Mouse (Mus musculus) left cerebral cortex, postnatal 25 days (tissue): ENCODE data around the gene Atp6v0a1. TPM values are rescaled to one million over a fixed set of nuclear protein-coding genes. Genes with fewer than 3 reads are reported as not detected.
A peak's percentile ranks its signal among the peaks of the same experiment; 100 is the strongest.

Experiments used
- DNase-seq, 2 experiments: peaks; one replicate each; pipeline ENCODE4 v3.0.0; 2022; ENCODE audit warnings: low spot score in 2 of 2, mixed read lengths in 1 of 2
- intact Hi-C: fragments of 180-260 bp; cut with DNase I; formaldehyde crosslinking; loops from one replicate; pipeline ENCODE4 v1.15.1; 2025
- total RNA-seq, 2 experiments: library from RNA; stranded (reverse); gene quantifications; 2 replicates each; pipeline ENCODE4 v1.2.3; 2021

Gene Atp6v0a1
- total RNA-seq, 2 experiments from 2014 or later, result 465 to 475 TPM

DNA sequence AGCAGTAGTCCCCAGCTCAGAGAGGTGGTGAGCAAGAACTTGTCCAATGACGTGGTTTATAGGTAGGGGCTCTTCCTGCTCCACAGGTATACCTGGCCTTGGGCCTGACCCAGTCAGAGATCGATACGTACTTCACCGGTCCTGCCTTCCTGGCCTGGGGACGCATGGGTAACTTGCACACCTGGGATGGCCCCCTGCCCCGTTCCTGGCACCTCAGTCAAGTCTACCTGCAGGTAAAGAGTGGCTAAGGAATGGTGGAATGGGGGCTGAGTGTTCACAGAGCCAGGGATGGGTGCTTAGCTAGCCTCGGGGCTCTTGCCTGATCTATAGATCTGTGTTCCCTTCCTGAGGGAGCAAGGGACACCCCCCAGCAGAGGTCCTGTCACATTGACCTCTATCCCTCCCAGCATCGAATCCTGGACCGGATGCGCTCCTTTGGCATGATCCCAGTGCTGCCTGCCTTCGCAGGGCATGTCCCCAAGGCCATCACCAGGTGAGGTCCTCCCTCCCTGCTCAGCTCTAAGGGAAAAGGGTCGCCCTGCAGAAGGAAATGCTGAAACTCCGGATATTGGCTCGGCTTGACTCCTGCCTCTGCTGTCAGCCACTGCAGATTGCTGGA lies 62.7 kb downstream of the Atp6v0a1 start:
- intact Hi-C loops, result no loop called here
- DNase-seq, result no peak

DNA sequence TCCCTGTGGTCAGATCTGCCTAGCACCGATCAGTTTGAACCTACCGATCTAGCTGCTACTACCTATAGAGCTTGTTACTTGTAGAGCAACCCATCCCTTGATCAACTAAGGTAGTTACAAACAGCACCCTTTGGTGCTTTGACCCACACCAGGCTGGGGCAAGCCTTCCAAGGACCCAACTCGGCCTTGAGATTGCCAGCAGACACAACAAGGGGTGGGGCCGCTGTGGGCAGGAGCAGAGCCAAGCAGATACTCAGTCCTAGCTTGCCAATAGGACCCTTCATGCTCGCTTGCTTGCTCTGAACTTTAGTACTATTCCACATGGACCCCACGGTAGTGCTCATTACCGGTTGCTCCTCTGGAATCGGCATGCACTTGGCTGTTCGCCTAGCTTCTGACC lies 68.9 kb downstream of the Atp6v0a1 start, which contains the start of gene Hsd17b1:
Hsd17b1 (plus strand) TSS at position 291 of the 400 bp plus-strand sequence.
- intact Hi-C loops, result no loop called here
- no peak for DNase-seq

DNA sequence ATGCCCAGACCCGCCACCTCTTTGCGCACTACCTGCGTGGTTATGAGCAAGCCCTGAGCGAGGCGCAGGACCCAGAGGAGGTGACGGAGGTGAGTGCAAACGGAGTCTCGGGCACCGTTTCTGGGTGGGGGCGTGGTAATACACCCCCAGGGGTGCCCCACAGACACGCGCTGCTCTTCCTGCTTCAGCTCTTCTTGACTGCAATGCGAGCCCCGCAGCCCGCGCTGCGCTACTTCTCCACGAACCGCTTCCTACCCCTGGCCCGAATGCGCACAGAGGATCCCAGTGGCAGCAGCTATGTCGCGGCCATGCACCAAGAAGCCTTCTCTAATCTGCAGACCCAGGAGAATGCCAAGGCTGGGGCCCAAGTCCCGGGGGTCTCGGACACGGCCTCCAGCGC lies 70.5 kb downstream of the Atp6v0a1 start:
- intact Hi-C loops, result no loop called here
- DNase-seq, result no peak

DNA sequence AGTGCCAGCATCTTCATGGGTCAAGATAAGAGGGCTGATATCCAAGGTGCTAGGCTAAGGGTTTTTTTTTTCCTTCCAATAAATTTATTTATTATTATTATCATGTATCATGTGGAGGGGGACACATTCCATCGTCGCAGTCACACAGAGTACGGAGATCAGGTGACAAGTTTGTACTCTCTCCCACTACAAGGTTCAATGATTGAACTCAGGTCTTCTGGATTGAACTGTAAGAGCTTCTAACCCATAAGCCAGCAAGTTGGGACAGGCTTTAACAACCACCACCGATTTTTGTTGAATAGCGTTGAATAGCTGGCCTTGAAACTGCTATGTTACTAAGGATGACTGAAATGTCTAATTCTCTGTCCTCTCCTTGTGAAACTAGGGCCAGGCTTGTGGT lies 71.2 kb downstream of the Atp6v0a1 start:
- intact Hi-C loops, result no loop called here
- DNase-seq, result no peak

DNA sequence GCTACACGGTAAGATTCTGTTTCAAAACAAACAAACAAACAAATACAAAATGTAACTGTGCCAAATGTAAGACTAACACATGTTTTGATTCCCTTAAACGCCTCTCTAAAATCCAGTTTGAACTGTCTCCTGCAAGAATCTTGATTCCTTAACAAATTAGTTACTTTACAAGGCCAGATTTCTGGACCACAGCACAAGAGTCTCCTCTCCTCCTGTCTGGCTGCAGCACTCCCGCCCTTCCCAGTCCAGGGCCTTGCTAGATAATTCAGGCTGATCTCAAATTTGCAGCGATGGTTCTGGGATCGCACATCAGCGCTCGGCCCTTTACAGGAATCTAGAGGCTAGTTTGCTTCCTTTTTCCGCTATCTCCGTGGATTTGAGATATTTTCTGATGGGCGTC lies 72.4 kb downstream of the Atp6v0a1 start:
- intact Hi-C loops, result loop anchor here (2.0 kb wide), 1 partner anchor 95 kb away; no protein-coding TSS in a partner anchor
- DNase-seq, result no peak

DNA sequence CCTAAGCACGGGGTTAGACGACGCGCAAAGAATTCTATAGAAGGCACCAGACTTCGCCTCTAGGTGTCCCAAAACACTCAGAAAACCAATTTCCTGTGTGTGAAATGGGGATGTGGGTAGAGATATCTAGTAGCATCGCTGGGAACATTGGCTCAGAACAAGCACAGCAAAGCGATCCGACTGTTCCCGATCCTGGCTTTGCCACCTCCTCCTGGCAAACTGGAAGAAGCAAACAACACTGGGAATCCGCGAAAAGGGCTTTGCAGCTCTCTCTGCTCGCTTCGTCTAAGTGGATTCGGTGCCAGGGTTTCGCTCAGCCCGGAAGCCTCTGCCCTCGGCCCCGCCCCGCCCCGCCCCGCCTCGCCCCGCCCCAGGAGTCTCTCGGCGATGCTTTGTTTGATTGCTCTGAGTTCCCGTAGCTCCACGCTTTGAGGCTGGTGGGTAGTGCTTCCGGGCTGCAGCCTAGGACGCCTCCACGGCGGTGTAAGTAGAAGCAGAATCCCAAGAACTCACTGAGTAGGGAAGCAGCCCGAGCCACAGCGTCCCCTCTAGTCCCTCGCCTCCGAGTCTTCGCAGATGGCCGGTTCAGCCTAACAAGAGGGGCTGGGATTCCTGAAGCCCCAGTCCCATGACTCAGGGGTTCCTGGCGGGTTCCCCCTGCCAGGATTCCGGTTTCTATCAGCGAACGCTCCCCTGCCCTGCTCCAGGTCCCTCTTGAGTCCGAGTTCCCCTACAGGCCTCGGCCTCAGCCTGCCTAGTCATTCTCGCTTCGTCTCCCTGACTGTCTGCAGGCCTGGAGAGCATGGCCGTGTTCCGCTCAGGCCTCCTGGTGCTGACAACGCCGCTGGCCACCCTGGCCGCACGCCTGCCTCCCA lies 73.2 kb downstream of the Atp6v0a1 start, which contains the start of gene Coasy:
Coasy (plus strand) TSS at position 358 of the 875 bp plus-strand sequence.
- peak; percentile 91 to 96 for DNase-seq
- intact Hi-C loops, result loop anchor here (2.0 kb wide), 1 partner anchor 94 kb away; no protein-coding TSS in a partner anchor

DNA sequence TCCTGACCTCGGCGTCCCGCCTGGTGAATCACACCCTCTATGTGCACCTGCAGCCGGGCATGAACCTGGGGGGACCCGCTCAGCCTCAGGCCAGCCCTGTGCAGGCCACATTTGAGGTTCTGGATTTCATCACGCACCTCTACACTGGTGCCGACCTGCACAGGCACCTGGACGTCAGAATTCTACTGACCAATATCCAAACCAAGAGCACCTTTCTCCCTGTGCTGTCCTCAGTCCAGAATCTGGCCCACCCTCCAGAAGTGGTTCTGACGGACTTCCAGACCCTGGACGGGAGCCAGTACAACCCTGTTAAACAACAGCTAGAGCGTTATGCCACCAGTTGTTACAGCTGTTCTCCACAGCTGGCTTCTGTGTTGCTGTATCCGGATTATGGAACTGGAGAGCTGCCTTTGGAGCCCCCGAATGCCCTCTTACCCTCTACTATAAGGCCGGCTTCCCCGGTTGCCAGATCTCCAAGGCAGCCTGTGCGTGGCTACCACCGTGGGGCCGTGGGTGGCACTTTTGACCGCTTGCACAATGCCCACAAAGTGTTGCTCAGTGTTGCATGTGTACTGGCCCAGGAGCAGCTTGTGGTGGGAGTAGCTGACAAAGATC lies 73.9 kb downstream of the Atp6v0a1 start:
- intact Hi-C loops, result loop anchor here (2.0 kb wide), 1 partner anchor 94 kb away; no protein-coding TSS in a partner anchor

DNA sequence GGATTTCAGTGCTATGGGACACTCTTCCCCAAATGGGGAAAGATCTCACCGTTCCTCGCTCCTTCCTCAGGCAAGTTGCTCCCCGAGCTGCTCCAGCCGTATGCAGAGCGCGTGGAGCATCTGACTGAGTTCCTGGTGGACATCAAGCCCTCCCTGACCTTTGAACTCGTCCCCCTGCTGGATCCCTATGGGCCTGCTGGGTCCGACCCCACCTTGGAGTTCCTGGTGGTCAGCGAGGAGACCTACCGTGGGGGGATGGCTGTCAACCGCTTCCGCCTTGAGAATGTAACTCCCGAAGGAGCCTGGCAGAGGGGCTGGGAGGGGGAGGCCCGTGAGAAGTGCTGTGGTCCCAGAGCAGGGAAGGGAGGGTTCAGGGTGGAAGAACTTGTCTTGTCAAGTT lies 75.0 kb downstream of the Atp6v0a1 start:
- DNase-seq, result no peak
- intact Hi-C loops, result no loop called here

More for the DNA sequence above, 73.9 kb downstream of the Atp6v0a1 start:
- DNase-seq, result no peak

DNA sequence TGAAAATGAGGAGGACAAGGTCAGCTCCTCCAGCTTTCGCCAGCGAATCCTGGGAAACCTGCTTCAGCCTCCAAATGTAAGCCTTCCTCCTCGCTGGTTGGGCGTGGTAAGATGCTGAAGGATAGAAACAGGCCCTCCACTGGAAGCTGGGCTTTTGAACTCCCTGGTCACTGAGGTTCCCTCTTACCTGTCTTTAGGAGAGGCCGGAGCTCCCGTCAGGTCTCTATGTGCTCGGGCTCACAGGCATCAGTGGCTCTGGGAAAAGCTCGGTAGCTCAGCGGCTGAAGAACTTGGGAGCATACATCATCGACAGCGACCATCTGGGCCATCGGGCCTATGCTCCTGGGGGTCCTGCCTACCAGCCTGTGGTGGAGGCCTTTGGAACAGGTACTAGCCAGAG lies 75.6 kb downstream of the Atp6v0a1 start:
- no peak for DNase-seq
- intact Hi-C loops, result no loop called here

DNA sequence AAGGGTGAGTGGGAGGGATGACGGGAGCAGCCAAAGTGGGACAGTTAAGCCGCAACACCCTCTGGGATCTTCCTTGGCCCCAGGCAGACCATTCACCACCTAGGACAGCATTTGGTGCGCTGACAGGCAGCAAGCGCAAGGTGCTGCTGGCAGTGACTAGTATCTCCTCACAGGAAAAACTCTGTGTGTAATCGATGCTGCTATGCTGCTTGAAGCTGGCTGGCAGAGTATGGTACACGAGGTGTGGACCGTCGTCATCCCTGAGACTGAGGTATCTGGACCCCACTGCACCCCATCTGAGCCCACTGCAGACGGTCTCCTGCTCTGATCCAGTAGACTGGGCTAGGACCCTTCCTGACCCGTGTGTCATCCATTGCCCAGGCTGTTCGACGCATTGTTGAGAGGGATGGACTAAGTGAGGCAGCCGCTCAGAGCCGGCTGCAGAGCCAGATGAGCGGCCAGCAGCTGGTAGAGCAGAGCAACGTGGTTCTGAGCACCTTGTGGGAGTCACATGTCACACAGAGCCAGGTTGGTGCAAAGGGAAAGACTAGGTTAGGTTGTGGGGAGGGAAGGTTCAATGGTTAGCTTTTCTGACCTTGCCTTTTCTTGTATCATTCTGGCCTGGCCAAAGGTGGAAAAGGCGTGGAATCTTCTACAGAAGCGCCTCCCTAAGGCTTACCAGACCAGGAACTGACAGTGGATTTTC lies 76.5 kb downstream of the Atp6v0a1 start:
- intact Hi-C loops, result loop anchor here (2.0 kb wide), 1 partner anchor 33 kb away; the partner anchor contains the start of genes Retreg3 and Tubg1
- DNase-seq, result no peak

DNA sequence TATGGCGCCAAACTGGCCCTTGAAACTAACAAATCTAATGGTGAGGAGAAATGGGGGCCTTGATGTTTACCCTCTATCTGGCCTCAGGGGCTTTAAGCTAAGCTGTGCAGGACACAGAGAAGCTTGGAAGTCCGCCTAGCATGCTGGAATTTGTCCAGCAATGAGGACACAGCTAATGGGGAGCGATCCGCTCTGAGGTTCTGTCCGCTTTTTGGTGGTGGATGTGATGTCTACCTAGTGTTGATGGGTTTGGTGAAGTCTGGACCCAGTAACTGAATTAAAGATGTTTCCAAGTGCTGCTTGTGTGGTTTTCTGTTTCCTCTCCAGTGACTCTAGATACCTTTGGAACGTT lies 77.0 kb downstream of the Atp6v0a1 start:
- intact Hi-C loops, result loop anchor here (2.0 kb wide), 1 partner anchor 33 kb away; the partner anchor contains the start of genes Retreg3 and Tubg1
- no peak for DNase-seq

DNA sequence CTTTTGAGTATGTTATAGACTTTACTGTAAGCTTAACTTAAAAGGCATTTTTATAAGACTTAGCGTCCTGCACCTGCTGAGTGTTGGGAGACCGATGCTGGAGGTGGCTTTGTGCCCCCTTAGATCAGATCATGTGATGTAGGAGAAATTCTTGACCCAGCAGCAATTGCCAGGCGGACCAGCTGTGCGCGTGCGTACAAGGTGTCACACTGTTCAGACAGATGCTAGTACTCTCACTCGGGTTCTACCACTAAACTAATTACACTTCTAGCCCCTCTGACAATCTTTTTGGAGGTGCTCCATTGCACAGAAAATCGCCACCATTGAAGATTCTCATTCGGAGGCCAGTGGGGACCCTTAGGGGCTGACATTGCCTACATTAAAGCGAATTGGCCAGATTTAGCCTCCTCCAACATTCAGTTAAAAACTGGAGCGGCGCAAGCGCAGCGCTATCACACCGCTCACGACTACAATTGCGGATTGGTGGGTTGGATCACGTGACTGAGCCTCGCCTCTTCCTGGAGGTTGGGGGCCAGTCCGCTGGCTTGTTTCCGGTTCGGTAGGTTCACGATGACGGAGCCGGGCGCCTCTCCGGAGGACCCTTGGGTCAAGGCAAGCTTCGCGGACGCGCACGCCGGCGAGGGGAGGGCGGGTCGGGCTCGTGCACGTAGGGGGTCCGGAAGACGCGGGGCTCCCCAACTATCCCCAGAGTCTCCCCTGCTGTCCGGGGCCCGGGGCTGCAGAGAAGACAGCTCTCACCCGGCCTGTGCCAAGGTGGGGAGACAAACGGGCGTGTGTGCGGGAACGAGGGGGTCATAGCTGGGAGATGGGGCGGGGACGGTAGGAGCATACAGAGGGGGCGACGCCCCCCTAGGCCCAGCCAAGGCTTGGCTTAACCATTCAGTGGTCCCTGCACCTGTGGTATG lies 77.8 kb downstream of the Atp6v0a1 start, which contains the start of gene Mlx:
Mlx (plus strand) TSS at position 522 of the 926 bp plus-strand sequence.
- intact Hi-C loops, result loop anchor here (2.0 kb wide), 1 partner anchor 32 kb away; the partner anchor contains the start of genes Retreg3 and Tubg1
- DNase-seq, result peak; percentile 93 to 97

DNA sequence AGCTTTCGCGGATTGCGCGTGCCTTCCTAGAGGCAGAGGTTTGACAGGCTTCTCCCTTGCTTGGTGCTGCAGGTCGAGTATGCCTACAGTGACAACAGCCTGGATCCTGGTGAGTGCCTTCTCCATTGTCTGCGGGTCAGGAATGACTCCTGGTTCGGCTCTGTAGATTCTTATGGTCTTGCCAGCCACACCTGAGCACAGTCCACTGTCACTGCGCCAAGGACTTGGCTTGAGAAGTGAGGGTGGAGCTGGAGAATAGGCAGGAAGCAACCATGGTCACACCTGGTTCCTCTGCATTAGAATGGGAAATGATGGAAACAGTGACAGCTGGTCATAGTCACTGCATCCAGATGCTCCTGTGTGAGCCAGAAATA lies 78.4 kb downstream of the Atp6v0a1 start:
- DNase-seq, result no peak
- intact Hi-C loops, result loop anchor here (2.0 kb wide), 1 partner anchor 31 kb away; the partner anchor contains the start of genes Retreg3 and Tubg1

DNA sequence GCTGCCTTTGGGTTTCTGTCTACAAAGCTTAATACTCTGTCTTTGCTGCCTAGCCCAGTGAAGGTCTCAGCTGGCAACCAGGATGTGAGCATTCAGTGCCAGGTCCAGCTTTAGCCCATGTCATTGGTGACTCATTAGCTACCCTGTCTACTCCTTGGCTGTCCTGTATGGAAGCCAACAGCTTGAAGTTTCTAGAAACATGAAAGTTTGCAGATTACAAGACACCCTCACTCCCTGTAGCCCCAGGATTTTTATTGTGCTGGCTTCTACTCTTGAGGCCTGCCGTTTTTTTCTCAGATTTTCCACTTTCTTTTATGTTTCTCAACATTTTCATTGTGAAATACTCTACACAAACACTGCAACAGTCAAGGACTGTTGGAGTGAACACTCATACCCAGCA lies 80.7 kb downstream of the Atp6v0a1 start:
- intact Hi-C loops, result loop anchor here (10.0 kb wide), 1 partner anchor 325 kb away; the partner anchor contains the start of gene Aarsd1
- DNase-seq, result no peak

DNA sequence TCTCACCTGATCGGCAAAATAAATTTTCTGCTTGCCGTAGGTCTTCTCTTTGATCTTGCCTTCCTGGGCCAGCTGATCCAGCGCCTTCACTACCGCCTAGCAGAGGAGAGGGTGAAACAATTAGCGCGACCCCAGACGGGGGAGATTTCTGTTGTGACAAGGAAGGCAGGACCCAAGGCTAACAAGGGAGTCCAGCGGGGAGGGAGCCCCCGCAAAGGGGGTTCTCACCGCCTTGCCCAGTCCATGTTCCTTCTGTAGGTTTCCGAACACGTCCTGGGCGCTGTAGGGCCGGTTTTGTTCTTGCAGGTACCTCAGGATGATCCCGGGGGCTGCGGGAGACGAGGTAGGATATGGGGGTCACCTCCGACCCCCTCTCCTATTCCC lies 85.7 kb downstream of the Atp6v0a1 start:
- no peak for DNase-seq
- intact Hi-C loops, result loop anchor here (2.0 to 10.0 kb wide), 2 partner anchors 82 to 320 kb away; partner anchors contain the start of gene Aarsd1

DNA sequence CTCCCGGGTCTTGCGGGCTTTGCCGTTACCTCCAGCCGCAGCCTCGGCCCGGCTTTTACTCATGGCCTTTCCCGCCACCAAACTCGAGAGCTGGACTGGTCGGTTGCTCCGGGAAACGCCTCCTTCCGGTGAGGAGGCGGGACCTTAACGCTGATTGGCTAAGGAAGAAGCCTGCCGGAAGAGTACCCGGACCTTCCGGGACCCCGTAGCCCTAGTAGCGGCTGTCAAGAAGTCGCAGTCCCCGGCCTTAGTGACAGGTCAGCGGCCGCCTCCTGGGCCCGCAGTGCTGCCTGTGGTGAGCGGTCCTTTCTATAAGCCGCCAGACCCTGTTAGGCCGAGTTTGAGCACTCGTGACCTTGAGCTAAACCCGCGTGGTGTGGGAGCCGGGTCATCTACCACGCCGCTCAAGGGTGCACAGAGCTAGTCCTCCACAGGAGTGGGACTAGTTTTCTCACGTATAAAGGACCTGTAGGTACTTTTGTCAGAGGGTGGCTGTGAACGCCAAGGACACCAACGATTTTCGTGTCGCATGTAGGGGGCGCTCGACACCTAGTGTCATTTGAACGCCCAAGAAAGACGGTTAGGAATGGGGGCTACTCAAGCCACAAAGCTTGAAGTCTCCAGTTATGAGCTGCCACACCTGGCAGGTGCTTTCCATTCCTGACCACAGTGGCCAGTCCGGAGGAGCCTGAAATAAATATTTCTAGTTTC lies 86.2 kb downstream of the Atp6v0a1 start, which contains the start of gene Psmc3ip:
Psmc3ip (minus strand) TSS at position 123 of the 711 bp plus-strand sequence.
- intact Hi-C loops, result loop anchor here (2.0 to 10.0 kb wide), 2 partner anchors 81 to 319 kb away; partner anchors contain the start of gene Aarsd1
- peak; percentile 94 to 97 for DNase-seq

DNA sequence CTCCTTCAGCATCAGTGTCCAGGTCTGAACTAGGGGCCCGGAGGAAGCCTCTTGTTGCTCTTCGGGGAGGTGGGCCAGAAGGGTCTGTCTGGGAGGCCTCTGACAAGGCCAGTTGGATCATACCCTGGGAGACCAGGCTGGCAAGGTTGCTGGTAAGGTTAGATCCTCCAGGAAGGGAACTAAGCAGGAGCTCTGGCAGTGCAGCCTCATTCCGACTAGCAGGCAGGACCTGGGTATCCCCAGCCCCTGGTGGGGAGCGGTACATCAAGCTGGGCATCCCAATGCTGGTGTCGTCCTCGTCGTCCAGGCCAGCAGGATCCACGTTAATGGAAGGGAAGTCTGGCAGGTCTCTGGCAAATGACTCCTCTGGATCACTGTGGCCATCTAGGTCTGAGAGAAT lies 89.0 kb downstream of the Atp6v0a1 start:
- no peak for DNase-seq
- intact Hi-C loops, result loop anchor here (10.0 kb wide), 1 partner anchor 317 kb away; the partner anchor contains the start of gene Aarsd1
